Mouse (Mus musculus): Measurements from ENCODE around the gene 0610010F05Rik. TPM values are rescaled to one million over a fixed set of nuclear protein-coding genes. Genes with fewer than 3 reads are reported as not detected.
A peak's percentile ranks its signal among the peaks of the same experiment; 100 is the strongest.
"Not testable (repeated sequence)": the region's sequence is repeated elsewhere in the genome, so short reads cannot be mapped to it uniquely, and the experiment has no call there.

The 0610010F05Rik gene
- total and polyA plus RNA-seq, 3 experiments: 1.1 to 11.4 (median 9.0) TPM

- Histone ChIP-seq H3K36me3 (ENCODE audit: control insufficient read depth, insufficient read depth, low read length) (no peaks in the 10 kb centered on the region), H3K79me2 (replicated peaks; ENCODE audit: control insufficient read depth, insufficient read depth, low read length) (no peaks in the 10 kb centered on the region), H3K4me3 (peak overlapping the region; percentile 23), H3K27ac (peak overlapping the region; percentile 54; the same call in 1 of the 2 replicates), H3K4me1 (ENCODE audit: control insufficient read depth, insufficient read depth, low read length) (peaks cover 2% of the 10 kb centered on the region), H3K27me3 (ENCODE audit: control insufficient read depth, insufficient read depth, low read length) (no peaks in the 10 kb centered on the region), H3K9ac (ENCODE audit: low read depth, low read length) (no peak overlapping the region)
- WGBS: 3% methylated on average over 7 of the region's 7 CpGs
- intact Hi-C loops (cut with DNase I): loop anchor here (1.0 to 10.0 kb wide), 2 partner anchors 31 to 139 kb away; partner anchors contain the start of genes Ahsa2, Pex13 and Pus10
- TF ChIP-seq CTCF (IDR thresholded peaks at IDR 0.05): no peak
- TF ChIP-seq POLR2A (IDR thresholded peaks at IDR 0.05; ENCODE audit: insufficient read depth, low read depth, low read length): no peak
- no peak for TF ChIP-seq EP300 (IDR thresholded peaks at IDR 0.05; ENCODE audit: insufficient read depth, low read depth, low read length)
- DNase-seq: no peak
These were observed 408 bp upstream of the 0610010F05Rik start for GRCm38 (mm10) chr11:23633879-23634215.

DNA sequence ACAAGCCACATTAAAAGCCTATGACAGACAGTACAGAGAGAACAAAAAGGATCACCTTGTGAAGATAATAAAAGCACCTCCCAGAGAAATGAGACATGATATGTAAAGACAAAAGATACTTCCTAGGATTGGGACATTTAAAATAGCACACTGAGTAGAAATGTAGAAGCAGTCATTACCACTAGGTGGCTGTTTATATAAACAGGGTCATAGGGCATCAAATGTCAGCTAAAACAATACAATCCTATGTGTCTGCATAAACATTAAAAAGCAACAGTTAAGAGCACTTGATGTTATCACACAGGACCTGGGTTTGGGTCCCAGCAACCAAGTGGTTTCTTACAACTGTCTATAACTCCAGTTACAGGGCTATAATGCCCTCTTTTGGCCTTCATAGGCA lies 2.8 kb downstream of the 0610010F05Rik start:
- Histone ChIP-seq H3K4me1 (ENCODE audit: control insufficient read depth, insufficient read depth, low read length) (peaks cover 2% of the 10 kb centered on the region), H3K27ac (no peak overlapping the region), H3K4me3 (no peak overlapping the region), H3K27me3 (ENCODE audit: control insufficient read depth, insufficient read depth, low read length) (no peaks in the 10 kb centered on the region), H3K36me3 (ENCODE audit: control insufficient read depth, insufficient read depth, low read length) (no peaks in the 10 kb centered on the region), H3K79me2 (replicated peaks; ENCODE audit: control insufficient read depth, insufficient read depth, low read length) (no peaks in the 10 kb centered on the region), H3K9ac (ENCODE audit: low read depth, low read length) (no peak overlapping the region)
- no peak for DNase-seq
- intact Hi-C loops (cut with DNase I): loop anchor here (10.0 kb wide), 1 partner anchor 136 kb away; the partner anchor contains the start of gene Ahsa2
- TF ChIP-seq POLR2A (IDR thresholded peaks at IDR 0.05; ENCODE audit: insufficient read depth, low read depth, low read length) (no peak), CTCF (IDR thresholded peaks at IDR 0.05) (peak; percentile 43)

DNA sequence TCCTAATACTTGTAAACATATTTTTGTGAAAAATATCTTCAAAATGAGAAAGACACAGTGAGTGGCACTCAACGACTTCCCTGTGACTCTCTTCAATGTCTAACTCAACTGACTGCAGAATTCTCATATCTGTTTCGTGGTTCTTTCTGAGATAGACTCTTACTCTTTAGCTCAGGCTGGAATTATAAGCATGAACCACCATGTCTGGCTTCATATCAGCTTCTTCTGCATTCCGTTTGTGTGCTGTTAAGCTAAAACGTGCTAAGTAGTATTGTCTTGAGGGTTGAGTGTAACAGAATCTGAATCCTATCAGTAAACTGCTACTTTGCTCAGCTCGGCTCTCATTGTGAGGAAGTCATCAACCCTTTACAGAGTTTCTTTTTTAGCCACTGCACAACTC lies 14.4 kb downstream of the 0610010F05Rik start:
- intact Hi-C loops (cut with DNase I): no loop called here
- Histone ChIP-seq H3K36me3 (ENCODE audit: control insufficient read depth, insufficient read depth, low read length) (no peaks in the 10 kb centered on the region), H3K27me3 (ENCODE audit: control insufficient read depth, insufficient read depth, low read length) (no peaks in the 10 kb centered on the region), H3K79me2 (replicated peaks; ENCODE audit: control insufficient read depth, insufficient read depth, low read length) (no peaks in the 10 kb centered on the region), H3K27ac (no peak overlapping the region), H3K9ac (ENCODE audit: low read depth, low read length) (no peak overlapping the region), H3K4me1 (ENCODE audit: control insufficient read depth, insufficient read depth, low read length) (no peaks in the 10 kb centered on the region), H3K4me3 (no peak overlapping the region)
- 72% methylated on average over 5 of the region's 5 CpGs for WGBS
- DNase-seq: no peak
- TF ChIP-seq POLR2A (IDR thresholded peaks at IDR 0.05; ENCODE audit: insufficient read depth, low read depth, low read length) (no peak), EP300 (IDR thresholded peaks at IDR 0.05; ENCODE audit: insufficient read depth, low read depth, low read length) (no peak), CTCF (IDR thresholded peaks at IDR 0.05) (no peak)

GRCm38 (mm10) chr11:23614546-23614945 lies 18.9 kb downstream of the 0610010F05Rik start:
- Histone ChIP-seq H3K36me3 (ENCODE audit: control insufficient read depth, insufficient read depth, low read length) (no peaks in the 10 kb centered on the region), H3K27ac (no peak overlapping the region), H3K4me3 (no peak overlapping the region), H3K79me2 (replicated peaks; ENCODE audit: control insufficient read depth, insufficient read depth, low read length) (no peaks in the 10 kb centered on the region), H3K4me1 (ENCODE audit: control insufficient read depth, insufficient read depth, low read length) (no peaks in the 10 kb centered on the region), H3K9ac (ENCODE audit: low read depth, low read length) (no peak overlapping the region), H3K27me3 (ENCODE audit: control insufficient read depth, insufficient read depth, low read length) (no peaks in the 10 kb centered on the region)
- WGBS: 79% methylated on average over 5 of the region's 5 CpGs
- intact Hi-C loops (cut with DNase I): no loop called here
- TF ChIP-seq EP300 (IDR thresholded peaks at IDR 0.05; ENCODE audit: insufficient read depth, low read depth, low read length): no peak
- no peak for DNase-seq

GRCm38 (mm10) chr11:23607291-23607690 lies 26.1 kb downstream of the 0610010F05Rik start:
- H3K4me1 ChIP-seq (ENCODE audit: control insufficient read depth, insufficient read depth, low read length); H3K4me3 ChIP-seq; H3K79me2 ChIP-seq (replicated peaks; ENCODE audit: control insufficient read depth, insufficient read depth, low read length); H3K27ac ChIP-seq; H3K36me3 ChIP-seq (ENCODE audit: control insufficient read depth, insufficient read depth, low read length); H3K27me3 ChIP-seq (ENCODE audit: control insufficient read depth, insufficient read depth, low read length); H3K9ac ChIP-seq (ENCODE audit: low read depth, low read length); intact Hi-C loops (cut with DNase I); DNase-seq: not testable (repeated sequence)
- 88% methylated on average over 6 of the region's 6 CpGs for WGBS

- Histone ChIP-seq H3K27ac (no peak overlapping the region), H3K27me3 (ENCODE audit: control insufficient read depth, insufficient read depth, low read length) (no peaks in the 10 kb centered on the region), H3K4me1 (ENCODE audit: control insufficient read depth, insufficient read depth, low read length) (no peaks in the 10 kb centered on the region), H3K4me3 (no peak overlapping the region), H3K9ac (ENCODE audit: low read depth, low read length) (no peak overlapping the region), H3K36me3 (ENCODE audit: control insufficient read depth, insufficient read depth, low read length) (no peaks in the 10 kb centered on the region), H3K79me2 (replicated peaks; ENCODE audit: control insufficient read depth, insufficient read depth, low read length) (no peaks in the 10 kb centered on the region)
- intact Hi-C loops (cut with DNase I): no loop called here
- TF ChIP-seq CTCF (IDR thresholded peaks at IDR 0.05) (no peak), EP300 (IDR thresholded peaks at IDR 0.05; ENCODE audit: insufficient read depth, low read depth, low read length) (no peak), POLR2A (IDR thresholded peaks at IDR 0.05; ENCODE audit: insufficient read depth, low read depth, low read length) (no peak)
- no peak for DNase-seq
- 84% methylated on average over 7 of the region's 7 CpGs for WGBS
These were observed 63.3 kb downstream of the 0610010F05Rik start for GRCm38 (mm10) chr11:23570130-23570529.

All from heart, adult 2 months (tissue).